ENCODE assay signal across 8 mouse cellular contexts in the genomic region with DNA sequence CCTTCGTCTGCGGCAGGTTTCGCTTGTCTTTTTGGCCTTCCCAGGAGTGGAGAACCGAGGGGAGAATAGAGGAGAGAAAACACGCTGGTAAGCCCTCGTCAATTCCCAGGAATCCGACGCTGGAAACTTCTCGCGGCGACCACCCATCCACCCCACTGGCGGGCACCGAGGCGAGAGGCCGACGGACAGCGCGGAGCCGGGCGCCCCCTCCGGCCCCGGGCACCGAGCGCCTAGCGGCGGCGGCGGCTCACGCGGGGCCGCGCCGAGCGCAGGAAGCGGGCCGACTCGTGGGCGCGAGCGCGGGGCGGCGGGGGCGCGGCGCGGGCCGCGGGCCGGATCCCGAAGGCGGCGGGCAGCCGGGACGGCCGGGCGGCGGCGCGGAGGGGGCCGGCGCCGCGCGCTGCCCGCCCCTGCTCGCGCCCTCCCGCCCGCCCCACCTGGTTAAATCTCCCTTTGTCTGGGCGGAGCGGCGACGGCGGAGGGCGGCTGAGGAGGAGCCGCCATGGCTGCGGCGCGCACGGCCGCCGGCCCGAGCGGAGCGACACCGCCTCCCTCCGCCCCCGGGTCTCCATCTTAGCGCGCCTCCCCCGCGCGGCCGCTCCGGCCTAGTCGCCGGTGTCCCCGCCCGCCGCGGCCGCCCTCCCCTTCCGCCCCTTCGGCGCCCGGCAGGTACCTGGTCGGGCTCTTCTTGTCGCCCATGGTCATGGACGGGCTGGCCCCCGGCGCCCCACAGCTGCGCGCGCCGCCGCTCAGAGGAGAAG. TPM values are rescaled to one million over a fixed set of nuclear protein-coding genes. Genes with fewer than 3 reads are reported as not detected.
DNase-seq lines count a peak whose midpoint lies in the region; ATAC-seq lines count a peak whose summit lies in the region.

No protein-coding gene starts in this region.

- peak; percentile 77 for ATAC-seq in hindbrain, embryonic 11.5 days (ENCODE audit: low FRiP score)

- H3K4me3 ChIP-seq in hindbrain, embryonic 11.5 days (ENCODE audit: low read depth, low read length): peak overlapping the region; percentile 74

- no peaks in the 10 kb centered on the region for H3K9me3 ChIP-seq in hindbrain, embryonic 11.5 days (ENCODE audit: control insufficient read depth, low read length)

- peak; percentile 84 for DNase-seq in NIH3T3 (ENCODE audit: low read depth)
- DNase-seq in cerebellum, adult 9-11 months: peak; percentile 86
- DNase-seq in frontal cortex, postnatal 10 days (ENCODE audit: low spot score in 2 of 2): peak; percentile 39 to 67
- DNase-seq in hindbrain, embryonic 11.5 days (ENCODE audit: low spot score): peak; percentile 74
- peak; percentile 42 to 58 for DNase-seq in layer of hippocampus, postnatal 25 days (ENCODE audit: extremely low spot score in 1 of 2, low spot score in 1 of 2)
- peak; percentile 74 for DNase-seq in lung, postnatal 14 days
- DNase-seq in retina, adult 2 months (ENCODE audit: low read depth, low spot score): peak; percentile 54
- peak; percentile 72 for DNase-seq in thymus, postnatal 25 days

- H3K9ac ChIP-seq in hindbrain, embryonic 11.5 days (ENCODE audit: low read depth, low read length): peak overlapping the region; percentile 87

- peak overlapping the region; percentile 97 for H3K27ac ChIP-seq in hindbrain, embryonic 11.5 days (ENCODE audit: low read depth, low read length)

- 1% methylated on average over 66 of the region's 117 CpGs for WGBS in hindbrain, embryonic 11.5 days

- no peaks in the 10 kb centered on the region for H3K36me3 ChIP-seq in hindbrain, embryonic 11.5 days (ENCODE audit: control insufficient read depth, insufficient read depth, low read length)

- H3K27me3 ChIP-seq in hindbrain, embryonic 11.5 days (ENCODE audit: control insufficient read depth, insufficient read depth, low read length): peaks cover 13% of the 10 kb centered on the region

- H3K4me2 ChIP-seq in hindbrain, embryonic 11.5 days (replicated peaks; ENCODE audit: low read depth, low read length): peak overlapping the region; percentile 79

- no peaks in the 10 kb centered on the region for H3K4me1 ChIP-seq in hindbrain, embryonic 11.5 days (replicated peaks; ENCODE audit: control insufficient read depth, insufficient read depth, low read length)

RNA-seq across cellular contexts. Expression of gene Rybp, which starts 0.5 kb away (rescaled TPM):
- 9.8 and 9.9 TPM in 2 replicates for polyA plus RNA-seq in hindbrain, embryonic 11.5 days (2014; fragmentation: Nextera tagmentation; extraction: Ambion mirVana)
- total RNA-seq in layer of hippocampus, postnatal 25 days (2021): 10 to 100 TPM; 57.7 to 59.8 TPM

Comparison
In these comparisons a context has a peak if more than half of its experiments do, and no peak if none do; other contexts are left out.
1. Peak in every context shown above with its lines: DNase-seq, ATAC-seq, H3K4me3 ChIP-seq and H3K27ac ChIP-seq.